Mouse (Mus musculus): ENCODE measurements around the gene Magi1. TPM values are rescaled to one million over a fixed set of nuclear protein-coding genes. Genes with fewer than 3 reads are reported as not detected.

Magi1 gene
- polyA plus RNA-seq, 1 experiment from 2014 or later: 23.5 TPM

DNA sequence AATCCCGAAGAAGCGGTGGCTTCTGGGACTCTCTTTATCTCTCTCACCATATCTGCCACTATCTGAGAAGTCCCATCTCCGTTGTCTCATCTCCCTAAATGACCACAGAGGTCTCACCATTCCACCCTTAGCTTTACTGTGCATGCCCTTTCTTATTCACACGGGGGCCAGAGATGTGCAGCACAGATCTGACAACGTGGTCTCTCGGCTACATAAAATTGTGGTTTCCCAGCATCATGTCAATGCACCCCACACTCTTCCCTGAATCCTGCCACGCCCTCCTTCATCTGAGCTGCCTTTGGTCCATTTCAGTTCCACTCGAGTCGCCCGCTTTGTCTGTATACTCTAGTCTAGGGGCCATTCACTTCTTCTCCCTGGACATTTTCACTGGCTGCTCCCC is 557.6 kb downstream of the Magi1 start:
- no peak overlapping the region for H3K9ac ChIP-seq (ENCODE audit: low read length)
- ATAC-seq (ENCODE audit: insufficient read depth, low FRiP score, low TSS enrichment): no peak
- H3K36me3 ChIP-seq (ENCODE audit: control insufficient read depth, insufficient read depth, low read length): no peaks in the 10 kb centered on the region
- no peak overlapping the region for H3K4me2 ChIP-seq (ENCODE audit: low read depth)
- no peak overlapping the region for H3K27ac ChIP-seq (ENCODE audit: low read depth, low read length)
- WGBS: 90% methylated on average over 10 of the region's 10 CpGs
- H3K9me3 ChIP-seq (ENCODE audit: control insufficient read depth, low read length): no peaks in the 10 kb centered on the region
- DNase-seq (ENCODE audit: low spot score): no peak
- H3K4me1 ChIP-seq (ENCODE audit: control insufficient read depth, insufficient read depth, low read length): no peaks in the 10 kb centered on the region
- no peak overlapping the region for H3K4me3 ChIP-seq (ENCODE audit: low read depth, low read length)
- H3K27me3 ChIP-seq (ENCODE audit: control insufficient read depth, insufficient read depth, low read length): no peaks in the 10 kb centered on the region

DNA sequence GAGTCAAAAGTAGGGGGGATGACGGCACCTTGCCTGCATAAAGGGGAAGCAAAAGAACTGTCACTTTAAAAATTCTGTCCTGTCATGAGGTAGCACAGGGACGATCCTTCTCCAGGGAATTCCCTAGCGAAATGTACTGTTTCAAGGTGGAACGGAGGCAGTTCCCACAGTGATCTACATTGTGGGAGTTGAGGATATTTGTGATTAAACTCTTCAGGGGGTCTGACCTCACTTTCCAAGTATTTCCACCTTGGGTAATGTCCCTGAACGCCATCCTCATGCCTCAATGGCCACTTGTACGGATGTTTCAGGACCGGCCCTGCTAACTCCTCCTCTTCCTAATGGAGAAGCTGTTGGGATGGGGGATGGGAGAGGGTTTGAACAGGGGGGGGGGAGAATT is 559.0 kb downstream of the Magi1 start:
- Histone ChIP-seq H3K4me3 (ENCODE audit: low read depth, low read length) (no peak overlapping the region), H3K4me1 (ENCODE audit: control insufficient read depth, insufficient read depth, low read length) (no peaks in the 10 kb centered on the region), H3K27ac (ENCODE audit: low read depth, low read length) (no peak overlapping the region), H3K4me2 (ENCODE audit: low read depth) (no peak overlapping the region), H3K9ac (ENCODE audit: low read length) (no peak overlapping the region), H3K9me3 (ENCODE audit: control insufficient read depth, low read length) (no peaks in the 10 kb centered on the region), H3K36me3 (ENCODE audit: control insufficient read depth, insufficient read depth, low read length) (no peaks in the 10 kb centered on the region), H3K27me3 (ENCODE audit: control insufficient read depth, insufficient read depth, low read length) (no peaks in the 10 kb centered on the region)
- ATAC-seq (ENCODE audit: insufficient read depth, low FRiP score, low TSS enrichment) (no peak), DNase-seq (ENCODE audit: low spot score) (no peak)
- 70% methylated on average over 7 of the region's 7 CpGs for WGBS

GRCm38 (mm10) chr6:93723226-93723625 is 560.5 kb downstream of the Magi1 start:
- Histone ChIP-seq H3K27ac (ENCODE audit: low read depth, low read length) (no peak overlapping the region), H3K4me3 (ENCODE audit: low read depth, low read length) (no peak overlapping the region), H3K4me1 (ENCODE audit: control insufficient read depth, insufficient read depth, low read length) (0 out of 2 replicates have a peak, but pooled peaks cover 2% of the 10 kb centered on the region), H3K9me3 (ENCODE audit: control insufficient read depth, low read length) (no peaks in the 10 kb centered on the region), H3K4me2 (ENCODE audit: low read depth) (no peak overlapping the region), H3K27me3 (ENCODE audit: control insufficient read depth, insufficient read depth, low read length) (no peaks in the 10 kb centered on the region), H3K36me3 (ENCODE audit: control insufficient read depth, insufficient read depth, low read length) (no peaks in the 10 kb centered on the region), H3K9ac (ENCODE audit: low read length) (no peak overlapping the region)
- WGBS: 71% methylated on average over 2 of the region's 2 CpGs
- ATAC-seq (ENCODE audit: insufficient read depth, low FRiP score, low TSS enrichment) (no peak), DNase-seq (ENCODE audit: low spot score) (no peak)

- Histone ChIP-seq H3K27ac (ENCODE audit: low read depth, low read length) (no peak overlapping the region), H3K27me3 (ENCODE audit: control insufficient read depth, insufficient read depth, low read length) (0 out of 2 replicates have a peak, but pooled peaks cover 2% of the 10 kb centered on the region), H3K9ac (ENCODE audit: low read length) (no peak overlapping the region), H3K9me3 (ENCODE audit: control insufficient read depth, low read length) (no peaks in the 10 kb centered on the region), H3K4me2 (ENCODE audit: low read depth) (no peak overlapping the region), H3K4me3 (ENCODE audit: low read depth, low read length) (no peak overlapping the region), H3K4me1 (ENCODE audit: control insufficient read depth, insufficient read depth, low read length) (peaks cover 24% of the 10 kb centered on the region; the same call in 1 of the 2 replicates), H3K36me3 (ENCODE audit: control insufficient read depth, insufficient read depth, low read length) (no peaks in the 10 kb centered on the region)
- WGBS: 67% methylated on average over 4 of the region's 4 CpGs
- DNase-seq (ENCODE audit: low spot score) (no peak), ATAC-seq (ENCODE audit: insufficient read depth, low FRiP score, low TSS enrichment) (no peak)
Observed at GRCm38 (mm10) chr6:93719532-93719931, 564.2 kb downstream of the Magi1 start.

DNA sequence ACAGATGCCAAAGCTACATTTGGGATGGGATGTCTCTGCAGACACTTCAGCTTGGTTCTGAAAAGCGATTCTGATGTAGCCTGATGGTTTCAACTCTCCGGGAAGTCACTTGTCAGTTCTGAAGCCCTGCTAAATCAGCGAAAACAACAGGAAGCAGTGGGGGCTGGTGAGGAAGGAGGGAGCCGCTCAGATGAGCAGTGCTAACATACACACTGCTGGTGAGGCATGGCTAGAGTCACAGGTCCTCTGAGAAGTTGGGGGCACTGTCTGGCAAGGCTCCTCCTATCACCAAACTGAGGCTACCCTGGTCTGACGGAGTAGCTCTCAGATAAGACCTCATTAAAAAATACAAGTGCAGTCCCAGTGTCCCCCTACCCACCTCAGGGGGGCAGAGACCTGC is 565.3 kb downstream of the Magi1 start:
- ATAC-seq (ENCODE audit: insufficient read depth, low FRiP score, low TSS enrichment) (no peak), DNase-seq (ENCODE audit: low spot score) (no peak)
- 15% methylated on average over 5 of the region's 5 CpGs for WGBS
- Histone ChIP-seq H3K4me1 (ENCODE audit: control insufficient read depth, insufficient read depth, low read length) (peaks cover 24% of the 10 kb centered on the region; the same call in 1 of the 2 replicates), H3K27me3 (ENCODE audit: control insufficient read depth, insufficient read depth, low read length) (0 out of 2 replicates have a peak, but pooled peaks cover 2% of the 10 kb centered on the region), H3K9me3 (ENCODE audit: control insufficient read depth, low read length) (no peaks in the 10 kb centered on the region), H3K4me2 (ENCODE audit: low read depth) (no peak overlapping the region), H3K4me3 (ENCODE audit: low read depth, low read length) (no peak overlapping the region), H3K27ac (ENCODE audit: low read depth, low read length) (no peak overlapping the region), H3K9ac (ENCODE audit: low read length) (no peak overlapping the region), H3K36me3 (ENCODE audit: control insufficient read depth, insufficient read depth, low read length) (no peaks in the 10 kb centered on the region)

GRCm38 (mm10) chr6:93717826-93718375 is 565.8 kb downstream of the Magi1 start:
- no peaks in the 10 kb centered on the region for H3K36me3 ChIP-seq (ENCODE audit: control insufficient read depth, insufficient read depth, low read length)
- no peak overlapping the region for H3K4me2 ChIP-seq (ENCODE audit: low read depth)
- ATAC-seq (ENCODE audit: insufficient read depth, low FRiP score, low TSS enrichment): no peak
- H3K9ac ChIP-seq (ENCODE audit: low read length): peak overlapping the region; percentile 11; the same call in 1 of the 2 replicates
- 0 out of 2 replicates have a peak, but pooled peaks cover 2% of the 10 kb centered on the region for H3K27me3 ChIP-seq (ENCODE audit: control insufficient read depth, insufficient read depth, low read length)
- DNase-seq (ENCODE audit: low spot score): no peak
- WGBS: 39% methylated on average over 7 of the region's 7 CpGs
- peaks cover 24% of the 10 kb centered on the region; the same call in 1 of the 2 replicates for H3K4me1 ChIP-seq (ENCODE audit: control insufficient read depth, insufficient read depth, low read length)
- no peak overlapping the region for H3K27ac ChIP-seq (ENCODE audit: low read depth, low read length)
- H3K4me3 ChIP-seq (ENCODE audit: low read depth, low read length): no peak overlapping the region
- no peaks in the 10 kb centered on the region for H3K9me3 ChIP-seq (ENCODE audit: control insufficient read depth, low read length)

DNA sequence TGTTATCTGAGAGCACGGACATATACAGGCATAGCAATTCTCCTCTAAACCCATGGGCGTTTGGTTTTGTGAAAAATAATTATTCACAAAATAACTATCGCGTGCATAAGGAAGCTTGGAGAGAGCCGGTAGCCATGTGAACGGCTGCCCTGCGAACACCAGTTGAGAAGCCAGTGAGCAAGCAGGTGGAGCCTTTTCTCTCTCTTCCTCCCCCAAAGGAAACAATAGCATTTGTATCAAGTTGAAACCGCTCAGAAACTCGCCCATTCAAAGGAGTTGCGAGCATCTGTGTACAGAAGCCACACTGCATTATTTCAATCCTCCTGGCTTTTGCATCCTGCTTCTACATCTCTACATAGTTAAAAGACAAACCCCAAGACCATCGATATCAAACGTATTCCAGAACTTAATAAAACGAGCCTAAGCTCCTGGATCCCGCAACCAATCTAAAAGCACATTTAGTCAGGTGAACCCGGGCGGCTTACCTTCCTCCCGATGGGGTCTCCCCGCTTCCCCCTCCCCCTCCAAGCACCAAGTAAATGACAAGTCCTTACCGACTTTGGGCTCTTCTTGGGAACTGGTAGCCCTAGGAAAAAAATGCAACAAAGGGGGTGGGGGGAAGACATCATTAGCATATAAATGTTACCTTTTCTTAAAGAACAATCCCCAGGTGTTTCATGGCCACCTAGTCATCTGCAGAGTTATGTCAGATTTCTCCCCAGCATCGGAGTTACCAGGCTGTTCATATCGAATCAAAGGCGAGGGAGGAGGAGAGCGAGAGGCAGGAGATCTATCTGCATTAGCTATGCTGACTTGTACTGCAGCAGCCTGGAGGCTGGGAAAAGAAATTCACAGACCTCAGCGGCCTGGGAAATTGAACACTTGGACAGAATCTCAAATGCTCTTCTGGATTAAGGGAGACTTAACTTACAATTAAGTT is 566.8 kb downstream of the Magi1 start:
- no peaks in the 10 kb centered on the region for H3K36me3 ChIP-seq (ENCODE audit: control insufficient read depth, insufficient read depth, low read length)
- H3K4me2 ChIP-seq (ENCODE audit: low read depth): peak overlapping the region; percentile 33
- H3K27me3 ChIP-seq (ENCODE audit: control insufficient read depth, insufficient read depth, low read length): 0 out of 2 replicates have a peak, but pooled peaks cover 2% of the 10 kb centered on the region
- H3K27ac ChIP-seq (ENCODE audit: low read depth, low read length): no peak overlapping the region
- DNase-seq (ENCODE audit: low spot score): peak; percentile 28
- no peaks in the 10 kb centered on the region for H3K9me3 ChIP-seq (ENCODE audit: control insufficient read depth, low read length)
- ATAC-seq (ENCODE audit: insufficient read depth, low FRiP score, low TSS enrichment): no peak
- 11% methylated on average over 24 of the region's 24 CpGs for WGBS
- H3K4me1 ChIP-seq (ENCODE audit: control insufficient read depth, insufficient read depth, low read length): peaks cover 24% of the 10 kb centered on the region; the same call in 1 of the 2 replicates
- no peak overlapping the region for H3K9ac ChIP-seq (ENCODE audit: low read length)
- H3K4me3 ChIP-seq (ENCODE audit: low read depth, low read length): peak overlapping the region; percentile 10; the same call in 1 of the 2 replicates

DNA sequence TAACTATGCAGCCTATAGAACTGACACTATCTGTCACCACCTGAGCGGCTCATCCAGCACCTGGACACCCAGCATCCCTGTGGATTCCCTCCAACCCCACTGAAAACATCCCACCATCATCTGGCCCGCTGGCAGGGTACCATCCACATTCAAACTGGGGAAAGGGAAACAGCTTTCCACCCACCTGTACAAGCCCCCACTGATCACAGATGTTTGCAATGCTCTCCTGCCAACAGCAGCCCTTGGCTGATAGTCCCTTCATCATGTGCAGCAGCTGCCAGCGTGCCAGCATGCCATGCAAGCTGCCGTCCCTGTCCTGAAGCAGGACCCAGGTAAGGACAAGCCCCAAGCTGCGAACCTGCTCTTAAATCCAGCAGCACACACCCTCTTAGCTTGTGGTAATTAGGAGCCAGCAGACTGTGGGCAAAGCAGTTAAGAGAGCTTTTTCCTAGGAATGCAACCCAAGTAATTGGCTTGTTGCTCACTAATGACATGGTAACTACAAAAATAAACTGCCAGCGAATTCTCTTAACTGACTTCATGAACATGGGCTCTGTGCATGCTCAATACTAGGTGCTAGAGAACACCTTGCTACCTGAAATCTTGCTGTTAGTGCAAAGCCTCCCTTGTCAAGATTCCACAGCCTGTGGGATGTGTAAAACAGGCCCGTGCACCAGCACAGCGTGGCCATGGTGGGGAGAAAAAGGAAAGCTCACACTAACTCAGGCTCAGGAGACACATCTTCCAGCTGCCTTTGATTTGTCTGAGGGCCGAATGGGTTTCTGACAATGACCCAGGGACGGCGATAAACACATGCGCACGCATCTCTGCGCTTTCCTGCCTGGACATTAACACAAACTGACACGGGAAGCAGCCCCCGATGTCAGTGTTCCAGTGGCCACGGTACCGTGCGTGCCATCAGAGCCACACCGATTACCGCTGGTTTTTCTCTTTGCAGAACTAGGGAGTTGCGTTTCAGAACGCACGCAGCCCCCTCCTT is 568.2 kb downstream of the Magi1 start:
- 0 out of 2 replicates have a peak, but pooled peaks cover 2% of the 10 kb centered on the region for H3K27me3 ChIP-seq (ENCODE audit: control insufficient read depth, insufficient read depth, low read length)
- no peaks in the 10 kb centered on the region for H3K36me3 ChIP-seq (ENCODE audit: control insufficient read depth, insufficient read depth, low read length)
- H3K4me1 ChIP-seq (ENCODE audit: control insufficient read depth, insufficient read depth, low read length): peaks cover 24% of the 10 kb centered on the region; the same call in 1 of the 2 replicates
- no peak overlapping the region for H3K4me3 ChIP-seq (ENCODE audit: low read depth, low read length)
- WGBS: 46% methylated on average over 24 of the region's 24 CpGs
- no peaks in the 10 kb centered on the region for H3K9me3 ChIP-seq (ENCODE audit: control insufficient read depth, low read length)
- ATAC-seq (ENCODE audit: insufficient read depth, low FRiP score, low TSS enrichment) (no peak), DNase-seq (ENCODE audit: low spot score) (peak; percentile 33)
- H3K27ac ChIP-seq (ENCODE audit: low read depth, low read length): no peak overlapping the region
- H3K9ac ChIP-seq (ENCODE audit: low read length): no peak overlapping the region
- H3K4me2 ChIP-seq (ENCODE audit: low read depth): peak overlapping the region; percentile 25

Data from neural tube, embryonic 11.5 days (tissue).